Mouse (Mus musculus): Measurements from ENCODE around the gene 4931414P19Rik.

DNA sequence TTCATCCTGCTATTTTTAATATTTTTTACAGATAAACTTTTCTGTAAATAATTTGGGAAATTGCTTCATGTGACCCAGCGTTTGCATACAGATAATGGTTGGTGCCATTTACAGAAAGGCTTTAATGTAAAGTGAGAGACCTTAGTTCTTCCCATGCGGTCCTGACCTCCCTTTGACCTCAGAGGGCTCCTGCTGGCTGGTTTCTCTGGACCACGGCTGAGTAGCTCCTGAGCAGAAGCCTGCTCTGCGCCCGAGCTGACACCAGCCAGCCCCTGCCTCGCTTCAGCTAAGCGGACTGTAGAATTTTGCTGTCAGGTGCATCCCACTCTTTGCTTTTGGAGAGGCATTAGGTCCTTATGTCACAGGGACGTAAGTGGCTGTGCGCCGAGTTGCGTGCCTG, 65.0 kb downstream of the 4931414P19Rik start:
- TF ChIP-seq CTCF (IDR thresholded peaks at IDR 0.05; ENCODE audit: control insufficient read depth, insufficient read depth, insufficient read length), result no peak
- no peak for TF ChIP-seq MYOG (IDR thresholded peaks at IDR 0.05; ENCODE audit: control insufficient read depth, extremely low read depth, insufficient read length)
- TF ChIP-seq CEBPB (IDR thresholded peaks at IDR 0.05; ENCODE audit: low read depth), result no peak
- TF ChIP-seq MAX (IDR thresholded peaks at IDR 0.05), result no peak
